Mouse (Mus musculus) brain, embryonic 14.5 days (tissue): ENCODE data around the gene Cox16.
"Not testable (repeated sequence)": the region's sequence is repeated elsewhere in the genome, so short reads cannot be mapped to it uniquely, and the experiment has no call there.

Experiments used
- CTCF ChIP-seq: fragments of 200-500 bp; IDR thresholded peaks from 2 replicates; pipeline ENCODE4 v1.5.1; 2012; ENCODE audit warnings: inconsistent platforms, mild to moderate bottlenecking, moderate library complexity, borderline replicate concordance; ENCODE audit not compliant: insufficient read depth, insufficient read length; ENCODE audit errors: extremely low read depth
- POLR2A ChIP-seq: fragments of 200-500 bp; IDR thresholded peaks from 2 replicates; pipeline ENCODE4 v1.6.1; 2012; ENCODE audit warnings: mild to moderate bottlenecking, inconsistent platforms, borderline replicate concordance; ENCODE audit not compliant: poor library complexity, insufficient read depth, insufficient read length, severe bottlenecking; ENCODE audit errors: extremely low read depth

DNA sequence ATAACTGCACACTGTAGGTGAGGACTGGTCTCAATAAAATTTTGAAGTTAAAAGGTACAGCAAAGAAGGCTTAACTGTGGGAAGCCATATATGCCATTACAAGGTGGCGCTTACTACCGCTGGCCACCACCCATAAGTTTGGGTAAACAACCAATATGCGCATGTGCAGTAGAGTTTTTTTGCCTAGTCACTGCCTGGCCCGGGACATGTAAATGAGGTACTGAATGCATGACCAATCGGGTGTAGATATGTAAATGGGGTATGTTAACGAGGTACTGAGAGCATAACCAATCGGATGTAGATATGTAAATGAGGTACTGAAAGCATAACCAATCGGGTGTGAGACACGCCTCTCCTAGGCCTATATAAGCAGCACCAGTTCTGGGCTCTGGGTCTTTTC, 12.0 kb upstream of the Cox16 start:
- TF ChIP-seq CTCF, POLR2A: not testable (repeated sequence)
